Mouse (Mus musculus) central nervous system, embryonic 14 days (tissue): ENCODE results near the gene Tmem41a. TPM values are rescaled to one million over a fixed set of nuclear protein-coding genes. Genes with fewer than 3 reads are reported as not detected.

Experiments
- polyA plus RNA-seq: library from polyadenylated mRNA; depleted of rRNA; stranded (reverse); fragments of >200 nt; gene quantifications from 2 replicates; pipeline ENCODE4 v1.2.3, GENCODE M21; 2012; rRNA removed

The Tmem41a gene
- polyA plus RNA-seq = 23.3 and 27.3 TPM in 2 replicates

DNA sequence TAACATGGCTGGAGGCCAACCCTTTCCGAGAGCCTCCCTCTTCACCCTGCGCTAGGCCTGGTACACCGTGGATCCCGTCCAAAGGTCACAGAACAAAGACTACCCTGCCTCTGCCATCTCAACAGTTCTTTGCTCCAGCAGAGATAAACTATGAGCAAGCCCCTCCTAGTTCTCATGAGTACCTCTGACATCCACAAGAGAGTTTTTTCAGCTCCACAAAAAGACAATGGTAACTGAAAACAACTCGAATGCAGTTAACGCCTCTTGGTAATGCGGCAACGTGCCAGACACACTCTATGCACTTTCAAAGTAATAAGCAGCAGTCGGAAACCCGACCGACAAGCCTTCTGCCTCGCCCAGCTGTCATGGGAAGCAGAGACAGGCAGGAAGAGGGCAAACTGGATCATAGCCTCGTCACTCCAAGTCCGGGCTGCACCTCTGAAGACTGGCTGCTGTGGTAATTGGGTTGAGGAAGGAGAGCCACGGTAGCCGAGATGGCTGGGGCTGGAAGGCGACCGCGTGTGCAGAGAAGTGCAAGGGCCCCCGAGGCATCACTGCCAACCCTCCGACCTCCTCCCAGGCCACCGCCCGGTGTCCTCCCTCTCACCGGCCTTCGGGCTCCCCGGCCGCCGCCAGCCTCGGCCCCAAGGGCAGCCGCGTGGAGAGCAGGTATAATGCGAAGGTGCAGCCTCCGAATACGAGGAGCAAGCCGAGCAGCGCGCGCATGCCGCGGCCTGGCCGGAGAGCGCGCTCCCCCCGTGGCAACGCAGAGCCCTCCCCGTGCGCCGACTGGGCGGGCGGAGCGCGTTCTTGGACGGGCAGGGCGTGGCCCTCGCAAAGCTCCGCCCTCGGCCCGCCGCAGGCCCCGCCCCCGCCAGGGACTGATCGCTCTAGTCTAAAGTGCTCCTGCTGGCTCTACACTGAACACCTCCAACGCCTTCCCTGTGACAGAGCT, at the start of gene Tmem41a:
Gene Tmem41a, minus strand, starts transcription at position 792 of the 955 bp plus-strand sequence.

DNA sequence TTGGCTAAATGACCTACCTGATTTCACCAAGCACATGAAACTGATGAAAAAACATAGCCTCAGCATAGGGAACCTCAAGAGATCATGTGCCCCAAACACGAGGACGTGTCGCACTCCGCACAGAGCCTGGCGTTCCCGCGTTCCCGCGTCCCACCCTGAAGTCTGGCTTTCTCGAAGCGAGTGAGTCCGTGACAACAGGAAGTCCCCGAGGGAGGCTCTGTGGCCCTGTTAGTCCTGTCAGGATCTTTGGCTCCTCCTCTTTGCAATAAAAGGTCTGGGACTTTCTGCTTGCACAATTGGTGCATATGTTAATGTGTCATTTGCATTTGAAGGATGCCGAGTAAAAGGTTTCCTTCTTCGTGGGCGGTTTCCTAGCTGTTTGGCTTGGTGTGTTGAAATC, 48.0 kb upstream of the Tmem41a start, which contains the start of gene Liph:
Gene Liph, minus strand, starts transcription at position 360 of the 400 bp plus-strand sequence.

Other genes starting within 250 kb of the Tmem41a start
- 1.8 and 2.8 TPM in 2 replicates for gene Ehhadh, start 159.7 kb downstream of the Tmem41a start, polyA plus RNA-seq
- gene Map3k13, start 153.2 kb downstream of the Tmem41a start, polyA plus RNA-seq = 7.9 and 8.4 TPM in 2 replicates
- gene Liph, start 48.1 kb upstream of the Tmem41a start, polyA plus RNA-seq = 0.34 and 0.44 TPM in 2 replicates
- 40.5 and 43.3 TPM in 2 replicates for gene Senp2, start 61.9 kb upstream of the Tmem41a start, polyA plus RNA-seq
- 34.2 and 35.4 TPM in 2 replicates for gene Igf2bp2, start 215.7 kb upstream of the Tmem41a start, polyA plus RNA-seq